28 mouse cellular contexts compared by ENCODE assay signal in genomic region chr12:76180442-76180841, GRCm38 (mm10). TPM values are rescaled to one million over a fixed set of nuclear protein-coding genes. Genes with fewer than 3 reads are reported as not detected.
DNase-seq lines count a peak whose midpoint lies in the region; ATAC-seq and TF ChIP-seq lines count a peak whose summit lies in the region.
"Had no signal": no experiment of that assay in that cellular context is flagged by ENCODE, and none has a peak within 500 bp of the region (broad histone marks: within the 10 kb centered on the region; RNA-seq: fewer than 3 reads in every experiment).

No protein-coding gene starts in this region.

- no peak overlapping the region for H3K4me2 ChIP-seq in heart, embryonic 12.5 days
- H3K4me2 ChIP-seq in kidney, embryonic 14.5 days (replicated peaks; ENCODE audit: low read depth, low read length): no peak overlapping the region
- H3K4me2 ChIP-seq in intestine, embryonic 16.5 days (ENCODE audit: low read depth, low read length): no peak overlapping the region
- no peak overlapping the region for H3K4me2 ChIP-seq in stomach, postnatal 0 days (replicated peaks; ENCODE audit: low read depth)
- H3K4me2 ChIP-seq: embryonic facial prominence, embryonic 12.5 days; embryonic facial prominence, embryonic 15.5 days; forebrain, embryonic 12.5 days; heart, embryonic 11.5 days; heart, embryonic 15.5 days; hindbrain, embryonic 14.5 days had no signal

- 74% methylated on average over 6 of the region's 6 CpGs for WGBS in heart, embryonic 12.5 days
- 64% methylated on average over 6 of the region's 6 CpGs for WGBS in kidney, embryonic 14.5 days
- WGBS in intestine, embryonic 16.5 days: 55% methylated on average over 6 of the region's 6 CpGs
- WGBS in stomach, postnatal 0 days: 50% methylated on average over 6 of the region's 6 CpGs

- H3K36me3 ChIP-seq in heart, embryonic 12.5 days: no peaks in the 10 kb centered on the region
- no peaks in the 10 kb centered on the region for H3K36me3 ChIP-seq in kidney, embryonic 14.5 days (ENCODE audit: control insufficient read depth, insufficient read depth, low read length)
- H3K36me3 ChIP-seq in intestine, embryonic 16.5 days (ENCODE audit: control insufficient read depth, insufficient read depth, low read length): no peaks in the 10 kb centered on the region
- no peaks in the 10 kb centered on the region for H3K36me3 ChIP-seq in stomach, postnatal 0 days (ENCODE audit: control insufficient read depth, insufficient read depth, low read length)
- H3K36me3 ChIP-seq: embryonic facial prominence, embryonic 12.5 days; embryonic facial prominence, embryonic 15.5 days; forebrain, embryonic 12.5 days; G1E; heart, embryonic 15.5 days; hindbrain, embryonic 10.5 days had no signal

- ATAC-seq in heart, embryonic 12.5 days (ENCODE audit: insufficient number of reproducible peaks, low FRiP score): no peak
- no peak for ATAC-seq in kidney, embryonic 14.5 days (ENCODE audit: low FRiP score, low TSS enrichment)
- peak; percentile 79 for ATAC-seq in intestine, embryonic 16.5 days
- no peak for ATAC-seq in stomach, postnatal 0 days (ENCODE audit: low FRiP score, low TSS enrichment)
- ATAC-seq: forebrain, embryonic 16.5 days; Patski had no signal

- H3K4me1 ChIP-seq in heart, embryonic 12.5 days (replicated peaks): no peaks in the 10 kb centered on the region
- H3K4me1 ChIP-seq in kidney, embryonic 14.5 days (ENCODE audit: control insufficient read depth, insufficient read depth, low read length): no peaks in the 10 kb centered on the region
- H3K4me1 ChIP-seq in intestine, embryonic 16.5 days (ENCODE audit: control insufficient read depth, insufficient read depth, low read length): 0 out of 2 replicates have a peak, but pooled peaks cover 5% of the 10 kb centered on the region
- H3K4me1 ChIP-seq in stomach, postnatal 0 days (replicated peaks; ENCODE audit: control insufficient read depth, insufficient read depth): no peaks in the 10 kb centered on the region

- H3K9me3 ChIP-seq in heart, embryonic 12.5 days (replicated peaks): no peaks in the 10 kb centered on the region
- no peaks in the 10 kb centered on the region for H3K9me3 ChIP-seq in kidney, embryonic 14.5 days (ENCODE audit: control insufficient read depth, low read length)
- no peaks in the 10 kb centered on the region for H3K9me3 ChIP-seq in intestine, embryonic 16.5 days (ENCODE audit: control insufficient read depth, low read length)
- H3K9me3 ChIP-seq in stomach, postnatal 0 days (ENCODE audit: control insufficient read depth, low read length): no peaks in the 10 kb centered on the region
- H3K9me3 ChIP-seq: embryonic facial prominence, embryonic 12.5 days; embryonic facial prominence, embryonic 15.5 days; forebrain, embryonic 12.5 days; G1E; heart, embryonic 15.5 days; hindbrain, embryonic 10.5 days had no signal

- H3K4me3 ChIP-seq in heart, embryonic 12.5 days: no peak overlapping the region
- H3K4me3 ChIP-seq in kidney, embryonic 14.5 days (ENCODE audit: low read length): no peak overlapping the region
- no peak overlapping the region for H3K4me3 ChIP-seq in intestine, embryonic 16.5 days (ENCODE audit: low read length)
- no peak overlapping the region for H3K4me3 ChIP-seq in stomach, postnatal 0 days (ENCODE audit: low read depth, low read length)
- H3K4me3 ChIP-seq: embryonic facial prominence, embryonic 12.5 days; embryonic facial prominence, embryonic 15.5 days; forebrain, embryonic 12.5 days; heart, embryonic 15.5 days; hindbrain, embryonic 10.5 days had no signal

- TF ChIP-seq CTCF in stomach, postnatal 0 days (IDR thresholded peaks at IDR 0.05; ENCODE audit: low read depth): no peak

- peak; percentile 64 for DNase-seq in heart, adult 11 months
- peak; percentile 13 to 32 for DNase-seq in kidney, postnatal 36 days
- DNase-seq in stomach, postnatal 0 days (ENCODE audit: low spot score): peak; percentile 21
- DNase-seq in thymus, postnatal 14 days: no peak
- DNase-seq: adrenal gland, postnatal 10 days; adrenal gland, postnatal 36 days; B cell, adult 2 months; cerebellum, adult 18-20 months; cerebellum, adult 9-10 months; cerebellum, postnatal 25 days; gastrocnemius, postnatal 10 days; gastrocnemius, postnatal 36 days; heart, postnatal 10 days; heart, postnatal 36 days had no signal

- no peak for TF ChIP-seq EP300 in stomach, postnatal 0 days (optimal IDR thresholded peaks at IDR 0.05)

- no peak overlapping the region for H3K9ac ChIP-seq in heart, embryonic 12.5 days
- H3K9ac ChIP-seq in kidney, embryonic 14.5 days (ENCODE audit: low read depth, low read length): no peak overlapping the region
- H3K9ac ChIP-seq in intestine, embryonic 16.5 days (ENCODE audit: low read depth, low read length): no peak overlapping the region
- no peak overlapping the region for H3K9ac ChIP-seq in stomach, postnatal 0 days (ENCODE audit: low read length)
- H3K9ac ChIP-seq: embryonic facial prominence, embryonic 12.5 days; embryonic facial prominence, embryonic 15.5 days; forebrain, embryonic 12.5 days; heart, embryonic 15.5 days; hindbrain, embryonic 14.5 days had no signal

- H3K27ac ChIP-seq in heart, embryonic 12.5 days (ENCODE audit: poor library complexity, severe bottlenecking): no peak overlapping the region
- no peak overlapping the region for H3K27ac ChIP-seq in kidney, embryonic 14.5 days (ENCODE audit: low read depth, low read length)
- no peak overlapping the region for H3K27ac ChIP-seq in intestine, embryonic 16.5 days (ENCODE audit: low read length)
- no peak overlapping the region for H3K27ac ChIP-seq in stomach, postnatal 0 days (replicated peaks)
- H3K27ac ChIP-seq: embryonic facial prominence, embryonic 12.5 days; embryonic facial prominence, embryonic 15.5 days; forebrain, embryonic 12.5 days; heart, embryonic 15.5 days; hindbrain, embryonic 10.5 days; hindbrain, embryonic 14.5 days had no signal

- H3K27me3 ChIP-seq in heart, embryonic 12.5 days (replicated peaks): 0 out of 2 replicates have a peak, but pooled peaks cover 4% of the 10 kb centered on the region
- no peaks in the 10 kb centered on the region; the same call in 1 of the 2 replicates for H3K27me3 ChIP-seq in kidney, embryonic 14.5 days (ENCODE audit: control insufficient read depth, insufficient read depth, low read length)
- H3K27me3 ChIP-seq in intestine, embryonic 16.5 days (replicated peaks; ENCODE audit: control insufficient read depth, insufficient read depth, low read length): no peaks in the 10 kb centered on the region
- no peaks in the 10 kb centered on the region for H3K27me3 ChIP-seq in stomach, postnatal 0 days (ENCODE audit: control insufficient read depth, insufficient read depth, low read length)
- H3K27me3 ChIP-seq: CH12.LX; embryonic facial prominence, embryonic 12.5 days; heart, embryonic 15.5 days had no signal

RNA-seq across cellular contexts. Expression of gene Esr2, which starts 3.4 kb away (rescaled TPM):
- 0.36 and 0.46 TPM in 2 replicates for polyA plus RNA-seq in heart, embryonic 12.5 days (2016; fragmentation: Nextera tagmentation; extraction: Ambion mirVana)
- polyA plus RNA-seq in kidney, embryonic 14.5 days (2014; fragmentation: Nextera tagmentation; extraction: Ambion mirVana): 0.39 and 0.57 TPM in 2 replicates
- polyA plus RNA-seq in intestine, embryonic 16.5 days (2015; fragmentation: Nextera tagmentation; extraction: Ambion mirVana): 0.04 and 0.05 TPM in 2 replicates
- 0.04 and 0.05 TPM in 2 replicates for polyA plus RNA-seq in stomach, postnatal 0 days (2015; fragmentation: Nextera tagmentation; extraction: Ambion mirVana)
- polyA plus RNA-seq: G1E, Patski had no signal
